Mouse (Mus musculus): Measurements from ENCODE around the gene Dbx2.

The Dbx2 gene

DNA sequence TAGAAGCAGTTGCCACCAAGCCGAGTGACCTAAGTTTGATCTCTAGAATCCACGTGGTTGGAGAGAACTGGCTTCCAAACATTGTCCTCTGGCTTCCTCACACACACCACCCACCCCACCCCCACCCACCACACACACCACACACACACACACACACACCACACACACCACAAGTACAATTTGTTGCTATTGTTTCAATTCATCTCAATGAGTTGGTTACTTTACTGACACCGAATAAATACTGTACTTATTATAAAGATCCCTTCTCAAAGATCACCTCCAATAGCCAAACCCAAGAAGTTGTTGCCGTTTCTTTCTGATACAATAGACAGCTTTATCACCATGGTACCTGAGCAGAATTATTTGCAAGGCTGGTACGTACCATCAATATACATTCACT lies at the start of gene Dbx2:
Gene Dbx2, minus strand, starts transcription at position 101 of the 400 bp plus-strand sequence.
- DNase-seq: no peak

DNA sequence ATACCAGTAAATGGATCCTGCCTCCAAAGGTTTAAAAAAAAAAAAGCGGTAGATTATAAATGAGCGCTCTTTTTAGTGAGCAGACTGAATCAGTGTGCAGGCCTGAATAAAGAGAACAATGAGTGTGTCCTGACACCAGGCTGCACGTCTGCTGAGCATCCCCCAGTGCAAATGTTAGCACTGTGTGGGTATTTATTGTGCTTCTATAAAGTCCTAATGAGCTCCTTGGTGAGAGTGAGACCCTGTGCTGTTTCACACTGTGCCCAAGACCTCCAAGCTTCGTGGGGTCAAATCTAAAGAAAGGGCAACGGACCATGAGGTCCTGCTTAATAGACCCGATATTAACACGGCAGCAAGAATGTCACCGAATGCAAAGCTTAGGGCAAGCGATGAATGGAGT lies 46.4 kb upstream of the Dbx2 start:
- no peak for DNase-seq

DNA sequence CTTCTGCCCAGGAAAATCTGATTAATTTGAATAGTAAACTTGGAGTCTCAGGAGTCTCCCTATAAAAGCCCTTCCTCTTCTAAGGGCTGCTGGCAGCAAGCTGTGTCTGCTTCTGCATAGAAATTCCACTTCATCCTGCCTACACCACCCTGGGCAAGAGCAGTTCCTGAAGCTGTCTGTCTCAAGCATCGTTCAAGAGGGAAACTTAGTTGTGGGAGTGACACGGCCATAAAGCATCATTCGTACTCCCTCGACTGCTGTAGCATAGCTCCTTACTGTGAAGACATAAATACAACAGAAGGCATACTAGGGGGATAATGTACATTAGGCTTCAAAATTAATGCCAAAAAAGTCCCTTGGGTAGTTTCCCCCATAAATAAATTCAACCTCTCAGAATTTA lies 45.8 kb upstream of the Dbx2 start:
- no peak for DNase-seq

- DNase-seq: no peak
Measured at GRCm38 (mm10) chr15:95699371-95699770, 43.6 kb upstream of the Dbx2 start.

GRCm38 (mm10) chr15:95693759-95694158 lies 38.0 kb upstream of the Dbx2 start:
- DNase-seq: no peak

- no peak for DNase-seq
Measured at GRCm38 (mm10) chr15:95691594-95691993, 35.8 kb upstream of the Dbx2 start.

DNA sequence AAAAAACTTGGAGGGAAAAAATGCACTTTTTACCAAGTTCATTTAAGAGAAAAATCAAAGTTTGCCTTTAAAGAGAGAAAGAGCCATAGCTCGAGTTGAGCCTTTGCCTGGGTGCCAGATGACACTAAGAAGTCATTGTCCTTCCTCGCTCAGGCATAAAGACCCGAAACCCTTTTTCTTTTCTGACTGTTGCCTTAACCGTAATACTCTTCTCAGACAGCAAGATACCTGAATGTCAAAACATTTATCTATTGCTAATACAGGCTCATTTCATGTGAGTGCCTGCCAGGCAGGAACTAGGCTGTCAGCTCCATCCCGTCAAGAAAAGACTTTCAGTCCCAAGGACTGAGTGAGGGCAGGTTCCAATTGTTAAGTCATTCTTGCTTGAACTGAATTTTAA lies 35.4 kb upstream of the Dbx2 start:
- no peak for DNase-seq

GRCm38 (mm10) chr15:95682620-95683019 lies 26.9 kb upstream of the Dbx2 start:
- no peak for DNase-seq

- DNase-seq: no peak
Measured at GRCm38 (mm10) chr15:95675645-95676044, 19.9 kb upstream of the Dbx2 start.

- no peak for DNase-seq
Measured at GRCm38 (mm10) chr15:95675176-95675575, 19.4 kb upstream of the Dbx2 start.

DNA sequence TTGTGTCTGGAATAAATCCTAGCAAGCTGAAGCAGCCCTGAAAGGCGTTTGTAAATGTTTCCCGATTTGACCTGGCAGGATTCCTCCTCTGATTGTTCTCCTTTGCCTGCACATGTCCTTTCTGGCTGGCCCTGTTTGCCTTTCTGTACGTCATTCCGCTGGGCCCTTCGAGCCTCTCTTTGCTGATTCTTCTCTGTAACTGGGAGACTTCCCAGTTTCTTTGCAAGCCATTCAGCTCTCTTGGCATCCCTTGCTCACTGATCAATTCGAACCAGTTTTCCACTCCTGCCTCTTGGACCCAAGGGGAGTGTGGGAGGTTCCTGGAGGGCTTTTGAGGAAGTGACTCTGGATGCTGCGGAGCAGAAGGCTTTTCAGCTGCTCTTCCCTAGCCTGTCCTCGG lies 11.4 kb upstream of the Dbx2 start:
- DNase-seq: no peak

DNA sequence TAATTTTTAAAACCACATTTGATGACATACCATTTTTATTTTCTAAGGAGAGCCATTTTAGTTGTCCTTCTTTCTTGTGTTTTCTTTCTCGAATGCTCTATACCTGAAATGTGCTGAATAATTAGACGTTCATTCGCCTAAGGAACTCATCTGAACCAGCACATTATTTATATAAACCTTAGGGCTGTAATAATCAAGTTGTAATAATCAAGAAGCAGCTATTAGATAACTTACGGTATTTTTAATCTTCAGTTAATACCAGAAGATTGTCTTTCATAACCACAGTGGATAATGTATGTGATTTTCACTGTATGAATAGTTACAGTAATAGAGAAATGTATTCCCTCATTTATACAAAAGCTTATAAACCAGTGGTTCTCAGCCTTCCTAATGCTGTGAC lies 9.2 kb upstream of the Dbx2 start:
- no peak for DNase-seq

GRCm38 (mm10) chr15:95661718-95662117 lies 6.0 kb upstream of the Dbx2 start:
- DNase-seq: no peak

- DNase-seq: no peak
Measured at GRCm38 (mm10) chr15:95660368-95660767, 4.6 kb upstream of the Dbx2 start.

DNA sequence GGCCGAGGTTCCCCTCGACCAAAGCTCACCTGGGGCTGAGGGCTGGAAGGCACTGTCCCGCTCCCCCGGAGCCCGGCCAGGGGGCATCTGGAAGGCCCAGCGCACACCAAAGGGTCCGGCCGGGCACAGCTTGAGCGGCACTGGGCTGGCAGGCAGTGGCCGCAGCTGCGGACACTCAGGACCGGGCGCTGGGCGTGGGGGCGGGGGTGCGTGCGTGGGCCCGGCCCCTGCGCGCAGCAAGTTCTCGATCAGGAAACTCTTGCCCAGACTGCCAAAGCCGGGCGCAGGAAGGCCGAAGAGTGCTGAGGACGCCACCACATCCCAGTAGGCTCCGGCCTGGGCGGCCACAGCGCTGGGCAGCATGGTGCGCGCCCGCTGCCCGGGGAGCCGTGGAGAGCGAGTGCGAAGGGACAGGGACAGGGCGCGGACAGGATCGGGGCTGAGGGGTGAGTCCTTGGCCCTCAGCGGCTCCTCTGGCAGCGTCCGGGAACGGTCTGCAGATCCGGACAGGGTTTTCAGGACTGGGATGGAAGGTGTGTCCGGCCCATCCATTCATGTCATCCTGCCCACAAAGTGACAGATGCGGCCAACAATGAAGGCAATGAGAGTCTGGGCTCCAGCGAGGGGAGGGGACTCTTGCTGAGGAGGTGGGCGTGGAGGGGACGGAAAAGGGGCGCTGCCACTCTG lies 1.4 kb downstream of the Dbx2 start:
- no peak for DNase-seq

DNA sequence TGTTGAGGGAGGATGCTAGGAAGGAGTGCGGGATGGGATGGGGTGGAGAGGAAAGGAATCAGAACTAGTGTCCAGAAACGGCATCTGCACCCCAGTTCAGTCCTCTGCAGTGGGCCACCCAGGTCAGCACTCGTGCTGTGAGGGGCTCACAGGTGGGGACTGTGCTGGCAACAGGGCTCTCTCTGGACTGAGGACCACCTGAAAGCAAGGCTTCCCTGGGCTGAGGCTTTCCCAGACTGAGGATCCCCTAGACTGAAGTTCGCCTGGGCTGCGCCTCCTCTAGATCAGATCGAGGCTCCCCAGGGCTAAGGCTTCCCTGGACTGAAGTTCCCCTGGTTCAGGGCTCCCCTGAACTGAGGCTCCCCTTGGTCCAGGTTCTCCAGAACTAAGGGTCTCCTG lies 1.9 kb downstream of the Dbx2 start:
- DNase-seq: no peak

DNA sequence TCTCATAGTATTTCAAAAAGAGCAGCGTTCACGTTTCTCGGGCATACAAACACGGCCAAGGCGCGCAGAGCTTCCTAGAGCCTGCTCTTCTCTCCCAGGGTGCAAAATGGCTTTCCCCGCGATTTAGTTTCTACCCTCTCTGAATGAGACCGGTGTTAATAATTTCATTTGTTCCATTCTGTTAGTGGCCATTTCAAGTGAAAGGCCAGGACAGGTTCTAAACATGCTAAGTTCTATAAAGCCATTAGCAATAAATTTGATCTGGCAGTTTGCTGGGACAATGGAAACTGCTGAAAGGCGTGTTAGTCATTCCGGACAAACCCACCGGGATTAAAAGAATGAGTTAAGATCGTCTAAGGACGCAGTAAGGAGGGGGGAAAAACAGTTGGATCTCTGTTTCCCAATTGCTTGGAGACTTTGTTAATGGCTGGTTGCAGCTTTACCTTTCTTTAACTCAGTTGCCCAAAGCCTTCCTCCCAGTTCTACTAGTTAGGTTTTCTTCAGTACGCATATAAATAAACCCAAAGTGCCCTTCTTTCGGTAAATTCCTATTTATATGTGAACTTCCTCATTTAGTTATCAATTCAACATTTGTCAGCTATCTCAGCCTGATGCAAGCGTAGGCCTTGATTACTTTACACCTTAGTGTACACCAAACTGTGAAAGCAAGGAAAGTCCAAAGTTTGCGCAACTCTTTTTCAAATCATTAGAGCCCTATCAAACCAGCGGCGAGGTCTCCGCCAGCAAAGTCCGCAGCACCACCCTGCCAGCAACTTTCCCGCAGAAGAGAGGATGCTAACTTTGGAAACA lies 2.7 kb downstream of the Dbx2 start:
- DNase-seq: no peak

DNA sequence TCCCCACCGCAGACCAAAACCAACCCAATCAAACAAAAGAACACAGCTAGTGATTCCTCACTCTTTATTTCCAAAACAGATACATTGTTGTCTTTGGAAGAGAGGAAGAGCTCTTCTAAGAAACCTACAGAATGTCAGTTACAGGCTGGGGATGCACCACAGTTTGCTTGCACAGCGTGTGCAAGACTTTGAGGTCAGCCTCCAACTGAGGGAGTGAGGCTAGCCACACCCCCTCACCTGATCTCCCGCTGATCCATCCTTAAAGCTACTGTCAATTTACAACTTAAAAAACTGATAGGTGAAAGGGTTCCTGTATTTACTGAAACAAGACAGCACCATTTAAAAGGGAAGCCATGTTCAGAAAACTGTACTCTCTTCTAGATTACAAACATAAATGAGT lies 3.9 kb downstream of the Dbx2 start:
- no peak for DNase-seq

GRCm38 (mm10) chr15:95643505-95644029 lies 12.2 kb downstream of the Dbx2 start:
- no peak for DNase-seq

- no peak for DNase-seq
Measured at GRCm38 (mm10) chr15:95640347-95640746, 15.4 kb downstream of the Dbx2 start.

GRCm38 (mm10) chr15:95639829-95640134 lies 16.0 kb downstream of the Dbx2 start:
- no peak for DNase-seq

DNA sequence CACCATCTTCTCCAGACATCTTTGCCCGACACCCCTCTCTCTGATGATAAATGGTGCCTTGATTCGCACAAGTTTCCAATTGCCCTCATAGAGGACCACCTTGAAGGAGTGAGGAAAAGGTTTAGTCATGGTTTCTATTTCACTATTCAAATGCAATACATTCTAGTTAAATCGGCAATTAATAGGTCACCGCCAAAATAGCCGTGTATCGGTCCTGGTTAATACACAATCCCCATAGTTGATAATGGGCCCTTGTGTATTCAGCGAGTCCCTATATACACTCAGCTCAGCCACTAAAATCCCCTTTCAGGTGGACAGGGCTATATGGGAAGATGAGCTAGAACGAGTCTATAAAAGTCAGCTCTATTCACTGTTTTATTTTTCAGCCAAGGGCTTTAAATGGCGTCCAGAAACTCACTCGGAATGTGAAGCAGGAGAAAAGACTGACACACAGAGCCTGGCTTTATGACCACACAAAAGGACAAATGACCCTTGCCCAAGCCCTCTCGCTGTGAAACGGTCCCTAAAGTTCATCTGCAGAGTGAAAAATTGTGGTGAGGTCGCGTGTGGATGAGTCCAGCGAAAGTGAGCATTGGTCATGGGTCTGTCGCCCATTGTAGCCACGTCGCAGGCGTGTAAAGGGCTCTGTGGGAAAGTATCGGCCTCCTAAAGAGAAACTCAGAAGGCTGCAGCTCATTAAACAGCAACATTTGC lies 16.5 kb downstream of the Dbx2 start:
- no peak for DNase-seq

GRCm38 (mm10) chr15:95624396-95624795 lies 31.4 kb downstream of the Dbx2 start:
- DNase-seq: no peak

- no peak for DNase-seq
Measured at GRCm38 (mm10) chr15:95622797-95623196, 33.0 kb downstream of the Dbx2 start.
